ENCODE assay signal across 9 mouse cellular contexts in genomic region chr10:52331007-52331406, GRCm38 (mm10). TPM values are rescaled to one million over a fixed set of nuclear protein-coding genes. Genes with fewer than 3 reads are reported as not detected.
A peak's percentile ranks its signal among the peaks of the same experiment; 100 is the strongest.
DNase-seq lines count a peak whose midpoint lies in the region; ATAC-seq and TF ChIP-seq lines count a peak whose summit lies in the region.
"Had no signal": no experiment of that assay in that cellular context is flagged by ENCODE, and none has a peak within 500 bp of the region (broad histone marks: within the 10 kb centered on the region; RNA-seq: fewer than 3 reads in every experiment).

No protein-coding gene starts in this region.

- no peaks in the 10 kb centered on the region for H3K4me1 ChIP-seq in heart, embryonic 11.5 days (ENCODE audit: control insufficient read depth, insufficient read depth, low read length)
- H3K4me1 ChIP-seq in thymus, adult 2 months (replicated peaks; ENCODE audit: control insufficient read depth, insufficient read depth, low read length), result no peaks in the 10 kb centered on the region
- no peaks in the 10 kb centered on the region for H3K4me1 ChIP-seq in forebrain, embryonic 10.5 days
- H3K4me1 ChIP-seq: limb, embryonic 13.5 days had no signal

- 4% methylated on average over 1 of the region's 1 CpGs for WGBS in heart, embryonic 11.5 days (ENCODE audit: insufficient replicate concordance)
- 0% methylated on average over 1 of the region's 1 CpGs for WGBS in thymus, adult 2 months
- WGBS in large intestine, adult 2 months, result 3% methylated on average over 1 of the region's 1 CpGs
- 0% methylated on average over 1 of the region's 1 CpGs for WGBS in forebrain, embryonic 10.5 days

- ATAC-seq in heart, embryonic 11.5 days (replicated peaks; ENCODE audit: insufficient number of reproducible peaks, low FRiP score, low TSS enrichment), result no peak

- peak; percentile 26 to 62 for DNase-seq in heart, adult 18-20 months
- peak; percentile 25 for DNase-seq in thymus, adult 2 months
- no peak for DNase-seq in thymus, postnatal 36 days
- peak; percentile 63 to 76 for DNase-seq in cerebellum, postnatal 10 days
- DNase-seq in large intestine, adult 2 months (ENCODE audit: low read depth, low spot score), result peak; percentile 22
- peak; percentile 13 for DNase-seq in retina, adult 2 months (ENCODE audit: low read depth, low spot score)
- no peak for DNase-seq in forebrain, embryonic 10.5 days (ENCODE audit: extremely low spot score, low spot score)

- TF ChIP-seq POLR2A in thymus, adult 2 months (IDR thresholded peaks at IDR 0.05; ENCODE audit: control insufficient read depth, extremely low read depth, insufficient read depth, low read length, poor library complexity), result no peak

- H3K27me3 ChIP-seq in heart, embryonic 11.5 days (ENCODE audit: control insufficient read depth, insufficient read depth, low read length), result no peaks in the 10 kb centered on the region
- H3K27me3 ChIP-seq in thymus, adult 2 months (ENCODE audit: control insufficient read depth, insufficient read depth, low read length), result no peaks in the 10 kb centered on the region
- H3K27me3 ChIP-seq in forebrain, embryonic 10.5 days (ENCODE audit: poor library complexity, severe bottlenecking), result no peaks in the 10 kb centered on the region
- H3K27me3 ChIP-seq: limb, embryonic 13.5 days had no signal

- H3K9me3 ChIP-seq in heart, embryonic 11.5 days (replicated peaks; ENCODE audit: control insufficient read depth, low read length), result no peaks in the 10 kb centered on the region
- no peaks in the 10 kb centered on the region for H3K9me3 ChIP-seq in forebrain, embryonic 10.5 days
- H3K9me3 ChIP-seq: limb, embryonic 13.5 days had no signal

- no peak overlapping the region for H3K4me2 ChIP-seq in heart, embryonic 11.5 days
- H3K4me2 ChIP-seq: limb, embryonic 13.5 days had no signal

- no peak overlapping the region for H3K4me3 ChIP-seq in heart, embryonic 11.5 days (ENCODE audit: low read depth, low read length)
- no peak overlapping the region for H3K4me3 ChIP-seq in thymus, adult 2 months (ENCODE audit: control insufficient read depth, insufficient read depth, low read length)
- no peak overlapping the region for H3K4me3 ChIP-seq in forebrain, embryonic 10.5 days
- H3K4me3 ChIP-seq: limb, embryonic 13.5 days had no signal

- no peak for TF ChIP-seq CTCF in thymus, adult 2 months (IDR thresholded peaks at IDR 0.05; ENCODE audit: borderline replicate concordance, control insufficient read depth, extremely low read depth, insufficient read depth, low read length, poor library complexity)

- peaks cover 5% of the 10 kb centered on the region; the same call in 1 of the 2 replicates for H3K36me3 ChIP-seq in heart, embryonic 11.5 days (ENCODE audit: control insufficient read depth, insufficient read depth, low read length)
- no peaks in the 10 kb centered on the region for H3K36me3 ChIP-seq in thymus, adult 2 months (ENCODE audit: control insufficient read depth, insufficient read depth, low read length)
- peaks cover 11% of the 10 kb centered on the region for H3K36me3 ChIP-seq in forebrain, embryonic 10.5 days (replicated peaks)

- H3K27ac ChIP-seq in heart, embryonic 11.5 days (ENCODE audit: low read depth, low read length), result no peak overlapping the region
- H3K27ac ChIP-seq in thymus, adult 2 months (ENCODE audit: control insufficient read depth, insufficient read depth, low read length), result no peak overlapping the region
- no peak overlapping the region for H3K27ac ChIP-seq in forebrain, embryonic 10.5 days
- H3K27ac ChIP-seq: limb, embryonic 13.5 days had no signal

- H3K9ac ChIP-seq in heart, embryonic 11.5 days (ENCODE audit: low read depth, low read length), result no peak overlapping the region
- H3K9ac ChIP-seq: limb, embryonic 13.5 days had no signal

RNA-seq across cellular contexts. Expression of gene Gm26741, which starts 27.6 kb away (rescaled TPM):
- total RNA-seq in heart, adult 18-20 months (2021), result not detected
- polyA plus RNA-seq in heart, embryonic 11.5 days (2014; fragmentation: Nextera tagmentation; extraction: Ambion mirVana), result not detected in 2 replicates
- polyA plus RNA-seq in thymus, adult 2 months (2012; rRNA removed), result not detected in 2 replicates
- polyA plus RNA-seq in large intestine, adult 2 months (2012; rRNA removed), result not detected in 2 replicates
- polyA plus RNA-seq in forebrain, embryonic 10.5 days (2016; fragmentation: Nextera tagmentation; extraction: Ambion mirVana), result not detected in 2 replicates
- polyA plus RNA-seq: limb, embryonic 13.5 days had no signal

RNA-seq across cellular contexts. Expression of gene Gopc, which starts 50.9 kb away (rescaled TPM):
- total RNA-seq in heart, adult 18-20 months (2021), result 10 to 100 TPM; 12.2 to 13.1 TPM
- 15.0 and 15.9 TPM in 2 replicates for polyA plus RNA-seq in heart, embryonic 11.5 days (2014; fragmentation: Nextera tagmentation; extraction: Ambion mirVana)
- 4.7 and 5.3 TPM in 2 replicates for polyA plus RNA-seq in thymus, adult 2 months (2012; rRNA removed)
- 2.3 and 3.5 TPM in 2 replicates for polyA plus RNA-seq in large intestine, adult 2 months (2012; rRNA removed)
- polyA plus RNA-seq in forebrain, embryonic 10.5 days (2016; fragmentation: Nextera tagmentation; extraction: Ambion mirVana), result 15.8 and 16.0 TPM in 2 replicates

RNA-seq across cellular contexts. Expression of gene Nepn, which starts 57.8 kb away (rescaled TPM):
- total RNA-seq in heart, adult 18-20 months (2021), result under 1 TPM; 0.21 to 0.40 TPM
- 0.16 TPM in 1 of 2 replicates, not detected in the other for polyA plus RNA-seq in heart, embryonic 11.5 days (2014; fragmentation: Nextera tagmentation; extraction: Ambion mirVana)
- polyA plus RNA-seq in thymus, adult 2 months (2012; rRNA removed), result 0.18 and 0.20 TPM in 2 replicates
- not detected in 2 replicates for polyA plus RNA-seq in large intestine, adult 2 months (2012; rRNA removed)
- polyA plus RNA-seq in forebrain, embryonic 10.5 days (2016; fragmentation: Nextera tagmentation; extraction: Ambion mirVana), result not detected in 2 replicates

Comparison
In these comparisons a context has a peak if more than half of its experiments do, and no peak if none do; other contexts are left out.
1. DNase-seq: peak in heart, adult 18-20 months (2 of 2), thymus, adult 2 months (single experiment), cerebellum, postnatal 10 days (2 of 2), large intestine, adult 2 months (single experiment) and retina, adult 2 months (single experiment); none in thymus, postnatal 36 days (0 of 2) and forebrain, embryonic 10.5 days (single experiment).